Mouse (Mus musculus) stomach, embryonic 14.5 days (tissue): ENCODE data around the gene Slc18b1. TPM values are rescaled to one million over a fixed set of nuclear protein-coding genes. Genes with fewer than 3 reads are reported as not detected.

ENCODE experiments used
- ATAC-seq: fragments of 200-750 bp; cut with Nextera tagmentation; 2 replicates; pipeline ENCODE4 v1.8.0; 2017; ENCODE audit warnings: low read depth, moderate TSS enrichment; ENCODE audit not compliant: insufficient number of reproducible peaks, insufficient read depth, low FRiP score
- H3K27ac ChIP-seq: fragments of 300-500 bp; sonication (generic); 2 replicates; pipeline ENCODE4 v1.5.1; 2014; ENCODE audit warnings: mild to moderate bottlenecking, low read length, moderate library complexity, mixed read lengths
- H3K27me3 ChIP-seq: fragments of 300-500 bp; sonication (generic); 2 replicates; pipeline ENCODE4 v1.6.1; 2014; ENCODE audit warnings: low read length, control low read depth, mixed read lengths; ENCODE audit not compliant: control insufficient read depth, insufficient read depth
- H3K36me3 ChIP-seq: fragments of 300-500 bp; sonication (generic); 2 replicates; pipeline ENCODE4 v1.6.1; 2014; ENCODE audit warnings: mild to moderate bottlenecking, control low read depth, low read length, moderate library complexity, mixed read lengths; ENCODE audit not compliant: control insufficient read depth, insufficient read depth
- H3K4me1 ChIP-seq: fragments of 300-500 bp; sonication (generic); 2 replicates; pipeline ENCODE4 v1.6.1; 2014; ENCODE audit warnings: low read length, control low read depth, mixed read lengths; ENCODE audit not compliant: control insufficient read depth, insufficient read depth
- H3K4me2 ChIP-seq: fragments of 300-500 bp; sonication (generic); replicated peaks from 2 replicates; pipeline ENCODE4 v1.6.1; 2014; ENCODE audit warnings: low read depth, low read length, control low read depth
- H3K4me3 ChIP-seq: fragments of 300-500 bp; sonication (generic); 2 replicates; pipeline ENCODE4 v1.5.1; 2014; ENCODE audit warnings: low read depth, low read length, control low read depth
- H3K9ac ChIP-seq: fragments of 300-500 bp; sonication (generic); replicated peaks from 2 replicates; pipeline ENCODE4 v1.6.1; 2014; ENCODE audit warnings: low read depth, mild to moderate bottlenecking, control low read depth, low read length, moderate library complexity, mixed read lengths
- H3K9me3 ChIP-seq: fragments of 300-500 bp; sonication (generic); 2 replicates; pipeline ENCODE4 v1.6.1; 2016; ENCODE audit warnings: low read depth, low read length, control low read depth; ENCODE audit not compliant: control insufficient read depth
- WGBS: fragments of 180-500 bp; shearing (Covaris S2); extraction: QIAGEN DNeasy Blood & Tissue Kit; methylation state at CpG from one replicate; pipeline ENCODE4 v1.1.7; 2014; 5-methylcytosine and 5-hydroxymethylcytosine counted together
- polyA plus RNA-seq: library from polyadenylated mRNA; unstranded; fragments of >200 nt; fragmentation: Nextera tagmentation; extraction: Ambion mirVana; gene quantifications from 2 replicates; pipeline ENCODE4 v1.2.1, GENCODE M21; 2014

Slc18b1 gene
- polyA plus RNA-seq, 1 experiment from 2014 or later, result 23.7 TPM

- H3K4me1 ChIP-seq, result no peaks in the 10 kb centered on the region
- WGBS, result 82% methylated on average over 4 of the region's 4 CpGs
- H3K36me3 ChIP-seq, result no peaks in the 10 kb centered on the region
- H3K9me3 ChIP-seq, result no peaks in the 10 kb centered on the region
- H3K9ac ChIP-seq, result no peak within 1 kb of the TSS
- no peak within 1 kb of the TSS for H3K4me2 ChIP-seq
- no peak within 1 kb of the TSS for H3K4me3 ChIP-seq
- no peaks in the 10 kb centered on the region for H3K27me3 ChIP-seq
- no peak for ATAC-seq
- H3K27ac ChIP-seq, result no peak within 1 kb of the TSS
Measured at GRCm38 (mm10) chr10:23851228-23851912, 54.6 kb downstream of the Slc18b1 start, which contains the start of gene Vnn3. TSS of gene Vnn3 (plus strand) at chr10:23851462.

DNA sequence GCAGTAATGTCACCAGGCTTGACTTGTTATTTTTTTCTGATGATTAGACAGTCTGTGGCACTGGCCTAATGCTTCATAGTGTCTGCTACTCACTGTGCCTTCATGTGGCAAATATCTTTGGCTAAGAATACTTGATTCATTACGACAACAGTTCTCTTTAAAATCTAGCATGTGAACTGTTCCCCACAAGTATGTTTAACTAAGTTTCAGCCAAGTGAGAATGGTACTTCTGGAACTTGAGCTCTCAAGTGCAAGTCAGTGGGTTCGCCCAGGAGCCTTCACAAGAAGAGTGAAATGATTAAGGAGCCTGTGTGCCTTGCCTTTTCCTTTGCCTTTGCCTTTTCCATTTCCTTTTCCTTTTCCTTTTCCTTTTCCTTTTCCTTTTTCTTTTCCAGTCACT, 55.3 kb downstream of the Slc18b1 start:
- H3K4me2 ChIP-seq, result no peak overlapping the region
- H3K27me3 ChIP-seq, result no peaks in the 10 kb centered on the region
- no peaks in the 10 kb centered on the region for H3K36me3 ChIP-seq
- no peak overlapping the region for H3K27ac ChIP-seq
- no peaks in the 10 kb centered on the region for H3K4me1 ChIP-seq
- H3K9me3 ChIP-seq, result no peaks in the 10 kb centered on the region
- WGBS, result 78% methylated on average over 2 of the region's 2 CpGs
- no peak overlapping the region for H3K4me3 ChIP-seq
- ATAC-seq, result no peak
- no peak overlapping the region for H3K9ac ChIP-seq

GRCm38 (mm10) chr10:23864362-23865312, 67.9 kb downstream of the Slc18b1 start:
- ATAC-seq, result no peak
- no peak overlapping the region for H3K9ac ChIP-seq
- no peak overlapping the region for H3K27ac ChIP-seq
- no peaks in the 10 kb centered on the region for H3K4me1 ChIP-seq
- H3K4me3 ChIP-seq, result no peak overlapping the region
- no peaks in the 10 kb centered on the region for H3K27me3 ChIP-seq
- H3K4me2 ChIP-seq, result no peak overlapping the region
- H3K9me3 ChIP-seq, result peaks cover 6% of the 10 kb centered on the region; the same call in 1 of the 2 replicates
- H3K36me3 ChIP-seq, result no peaks in the 10 kb centered on the region
- WGBS, result 72% methylated on average over 9 of the region's 9 CpGs

Other genes with a start within 250 kb of the Slc18b1 start
- gene Rps12, start 9.7 kb upstream of the Slc18b1 start, polyA plus RNA-seq, result 247 and 248 TPM in 2 replicates
- gene Vnn3, start 54.5 kb downstream of the Slc18b1 start, polyA plus RNA-seq, result 0.27 TPM in 1 of 2 replicates, not detected in the other
- 1.9 and 2.5 TPM in 2 replicates for gene Vnn1, start 97.7 kb downstream of the Slc18b1 start, polyA plus RNA-seq
- gene Taar1, start 123.4 kb downstream of the Slc18b1 start, polyA plus RNA-seq, result not detected in 2 replicates
- gene Taar2, start 141.6 kb downstream of the Slc18b1 start, polyA plus RNA-seq, result not detected in 2 replicates
- not detected in 2 replicates for gene Taar3, start 152.6 kb downstream of the Slc18b1 start, polyA plus RNA-seq
- not detected in 2 replicates for gene Taar4, start 163.5 kb downstream of the Slc18b1 start, polyA plus RNA-seq
- not detected in 2 replicates for gene Taar5, start 173.7 kb downstream of the Slc18b1 start, polyA plus RNA-seq
- not detected in 2 replicates for gene Taar6, start 188.7 kb downstream of the Slc18b1 start, polyA plus RNA-seq
- not detected in 2 replicates for gene Taar7a, start 196.5 kb downstream of the Slc18b1 start, polyA plus RNA-seq
- not detected in 2 replicates for gene Taar7b, start 203.0 kb downstream of the Slc18b1 start, polyA plus RNA-seq
- gene Taar7d, start 230.2 kb downstream of the Slc18b1 start, polyA plus RNA-seq, result not detected in 2 replicates
- not detected in 2 replicates for gene Taar7e, start 240.6 kb downstream of the Slc18b1 start, polyA plus RNA-seq